Mouse (Mus musculus) thymus, postnatal 4 days (tissue): ENCODE measurements around the gene Arhgap23.

Experiments used
- DNase-seq: peaks from one replicate; pipeline ENCODE4 v3.0.0; 2021

The Arhgap23 gene

GRCm38 (mm10) chr11:97466444-97467160 lies 51.3 kb downstream of the Arhgap23 start:
- DNase-seq = no peak

GRCm38 (mm10) chr11:97468639-97469287 lies 53.4 kb downstream of the Arhgap23 start:
- DNase-seq = peak; percentile 94

- no peak for DNase-seq
Measured at GRCm38 (mm10) chr11:97469828-97470227, 54.5 kb downstream of the Arhgap23 start.

DNA sequence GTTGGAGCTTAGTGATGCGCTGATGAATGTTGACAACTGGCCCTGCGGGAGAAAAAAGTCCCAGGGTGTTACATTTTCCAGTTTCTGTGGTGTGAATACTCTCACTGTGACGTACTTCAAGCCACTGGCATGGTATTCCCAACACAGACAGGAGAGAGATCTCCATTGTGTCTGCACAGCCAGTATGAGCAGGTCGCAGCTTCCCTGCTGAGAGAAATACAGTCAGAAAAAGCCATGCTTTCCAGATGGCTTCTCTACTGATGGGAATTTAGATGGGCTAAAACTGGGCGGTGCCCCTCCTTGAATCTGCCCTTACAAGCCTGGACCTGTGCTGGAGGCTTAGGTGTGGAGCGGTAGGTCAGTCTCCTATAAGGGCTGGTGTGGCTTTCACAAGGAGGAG lies 55.9 kb downstream of the Arhgap23 start:
- no peak for DNase-seq

- peak; percentile 83 for DNase-seq
Measured at GRCm38 (mm10) chr11:97476334-97477095, 61.2 kb downstream of the Arhgap23 start.

GRCm38 (mm10) chr11:97477431-97477830 lies 62.1 kb downstream of the Arhgap23 start:
- no peak for DNase-seq

GRCm38 (mm10) chr11:97478345-97478744 lies 63.0 kb downstream of the Arhgap23 start:
- no peak for DNase-seq

DNA sequence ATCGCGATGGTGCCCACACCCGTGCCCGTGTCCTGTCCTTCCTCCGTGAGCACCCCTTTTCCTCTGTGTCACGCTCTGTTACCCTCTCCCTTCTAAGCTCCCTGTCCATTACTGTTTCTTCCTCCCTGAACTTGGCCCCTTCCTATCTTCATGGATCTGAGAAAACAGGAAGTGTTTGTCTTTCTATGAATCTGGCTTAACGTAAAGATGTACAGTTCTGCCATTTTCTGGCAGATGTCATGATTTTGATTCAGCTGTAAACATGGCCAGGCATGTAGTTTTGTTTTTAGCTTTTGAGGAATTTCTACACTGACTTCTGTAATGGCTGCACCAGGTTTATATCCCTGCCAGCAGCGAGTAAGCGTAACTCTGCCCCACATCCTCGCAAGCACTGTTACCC lies 63.8 kb downstream of the Arhgap23 start:
- DNase-seq = no peak

- DNase-seq = no peak
Measured at GRCm38 (mm10) chr11:97479824-97480223, 64.5 kb downstream of the Arhgap23 start.

GRCm38 (mm10) chr11:97485661-97486060 lies 70.3 kb downstream of the Arhgap23 start:
- DNase-seq = no peak

- peak; percentile 39 for DNase-seq
Measured at GRCm38 (mm10) chr11:97487656-97488055, 72.3 kb downstream of the Arhgap23 start.

GRCm38 (mm10) chr11:97489589-97490324 lies 74.4 kb downstream of the Arhgap23 start:
- peak; percentile 92 for DNase-seq

- DNase-seq = no peak
Measured at GRCm38 (mm10) chr11:97491640-97492039, 76.3 kb downstream of the Arhgap23 start.

DNA sequence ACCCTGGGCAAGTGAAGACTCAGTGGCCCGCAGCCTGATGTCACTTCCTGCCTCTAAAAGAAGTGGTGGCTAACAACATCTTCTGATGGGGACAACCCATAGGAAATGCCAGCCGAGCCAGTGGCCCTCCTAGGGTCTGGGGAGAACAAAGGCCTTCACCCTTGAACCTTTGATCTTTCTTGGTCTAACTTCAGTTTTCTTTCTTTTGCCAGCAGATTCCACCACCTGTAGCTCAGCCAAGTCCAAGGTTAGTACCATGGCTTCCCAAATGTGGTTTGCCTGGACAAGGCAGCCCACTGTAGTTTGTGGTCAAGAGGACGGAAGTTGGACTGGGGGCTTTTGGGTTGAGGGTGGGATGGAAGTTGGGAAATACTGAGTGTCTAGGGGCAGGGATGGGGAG lies 77.5 kb downstream of the Arhgap23 start:
- DNase-seq = no peak

GRCm38 (mm10) chr11:97497543-97497942 lies 82.2 kb downstream of the Arhgap23 start:
- DNase-seq = no peak

- DNase-seq = no peak
Measured at GRCm38 (mm10) chr11:97499865-97500719, 84.8 kb downstream of the Arhgap23 start, which contains the start of gene 4933428G20Rik. Gene 4933428G20Rik, minus strand, starts transcription at chr11:97500340.

- DNase-seq = no peak
Measured at GRCm38 (mm10) chr11:97500720-97501448, 85.6 kb downstream of the Arhgap23 start.

DNA sequence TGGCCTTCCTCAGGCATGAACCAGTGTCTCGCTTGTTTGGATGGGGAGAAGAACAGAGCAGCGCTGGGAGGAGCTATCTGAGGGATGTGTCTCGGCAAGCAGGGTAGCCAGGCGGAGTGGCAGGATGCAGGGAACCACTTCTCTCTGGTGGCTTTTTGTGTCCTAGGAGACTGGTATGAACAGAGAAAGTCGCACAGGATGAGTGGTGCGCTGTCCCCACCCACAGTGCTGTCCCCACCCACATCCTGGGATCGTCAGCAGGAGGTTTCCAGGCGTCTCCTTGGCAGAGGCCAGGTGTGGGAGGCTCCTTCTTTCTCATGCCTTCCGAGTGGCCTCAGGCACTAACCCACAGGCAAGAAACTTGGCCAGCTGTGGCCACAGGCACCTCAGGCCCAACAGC lies 87.0 kb downstream of the Arhgap23 start:
- no peak for DNase-seq

GRCm38 (mm10) chr11:97502846-97503245 lies 87.5 kb downstream of the Arhgap23 start:
- DNase-seq = no peak

DNA sequence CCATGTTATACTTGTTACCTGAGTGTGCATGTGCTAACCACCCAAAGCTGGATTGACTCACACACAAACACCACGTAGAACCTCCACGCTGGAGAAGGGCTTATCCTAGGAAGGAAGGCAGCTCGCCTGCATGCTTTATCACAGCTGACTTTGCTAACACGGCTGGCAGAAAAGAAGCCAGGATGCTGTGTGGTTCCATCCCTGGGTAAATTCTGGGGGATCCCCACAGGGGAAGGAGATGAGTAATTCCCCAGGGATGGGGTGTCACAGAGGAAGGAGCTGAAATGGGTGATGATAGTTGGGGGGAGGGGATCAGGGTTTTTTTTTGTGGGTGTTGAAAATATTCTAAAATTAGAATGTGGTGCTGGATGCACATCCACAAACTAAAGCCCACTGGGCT lies 90.5 kb downstream of the Arhgap23 start:
- no peak for DNase-seq

- DNase-seq = no peak
Measured at GRCm38 (mm10) chr11:97506331-97506730, 91.0 kb downstream of the Arhgap23 start.
